Mouse (Mus musculus): ENCODE data around the gene Ecel1. TPM values are rescaled to one million over a fixed set of nuclear protein-coding genes. Genes with fewer than 3 reads are reported as not detected.

Gene Ecel1
- total and polyA plus RNA-seq, 3 experiments = 0.31 TPM; not detected in 2

DNA sequence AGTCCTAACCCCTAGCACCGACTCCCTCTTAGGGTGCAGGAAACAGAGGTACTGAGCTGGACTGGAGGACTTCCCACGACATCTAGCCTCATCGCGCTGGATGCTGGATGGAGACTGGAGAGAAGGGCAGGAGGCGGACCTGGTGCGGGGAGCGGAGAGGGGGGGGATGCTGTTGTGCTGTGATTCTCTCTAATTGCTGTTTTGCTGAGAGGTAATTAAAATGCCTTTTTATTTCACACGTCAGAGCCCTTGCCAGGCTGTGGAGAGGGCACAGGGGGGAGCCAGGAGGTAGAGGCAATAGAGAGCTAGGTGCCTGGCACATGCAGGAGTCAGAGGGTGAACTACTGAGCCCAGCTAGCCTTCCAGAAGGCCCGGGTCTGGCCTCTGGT is 8.5 kb upstream of the Ecel1 start:
- Histone ChIP-seq H3K9ac (ENCODE audit: low read depth, low read length) (no peak overlapping the region), H3K27ac (no peak overlapping the region), H3K4me1 (ENCODE audit: control insufficient read depth, insufficient read depth, low read length) (no peaks in the 10 kb centered on the region), H3K79me2 (replicated peaks; ENCODE audit: control insufficient read depth, insufficient read depth, low read length) (no peaks in the 10 kb centered on the region), H3K36me3 (ENCODE audit: control insufficient read depth, insufficient read depth, low read length) (no peaks in the 10 kb centered on the region), H3K4me3 (no peak overlapping the region), H3K27me3 (ENCODE audit: control insufficient read depth, insufficient read depth, low read length) (no peaks in the 10 kb centered on the region; the same call in 1 of the 2 replicates)
- intact Hi-C loops (cut with DNase I) = no loop called here
- DNase-seq = no peak
- 44% methylated on average over 9 of the region's 9 CpGs for WGBS
- no peak for TF ChIP-seq POLR2A (IDR thresholded peaks at IDR 0.05; ENCODE audit: insufficient read depth, low read depth, low read length)
- TF ChIP-seq EP300 (IDR thresholded peaks at IDR 0.05; ENCODE audit: insufficient read depth, low read depth, low read length) = no peak
- no peak for TF ChIP-seq CTCF (IDR thresholded peaks at IDR 0.05)

DNA sequence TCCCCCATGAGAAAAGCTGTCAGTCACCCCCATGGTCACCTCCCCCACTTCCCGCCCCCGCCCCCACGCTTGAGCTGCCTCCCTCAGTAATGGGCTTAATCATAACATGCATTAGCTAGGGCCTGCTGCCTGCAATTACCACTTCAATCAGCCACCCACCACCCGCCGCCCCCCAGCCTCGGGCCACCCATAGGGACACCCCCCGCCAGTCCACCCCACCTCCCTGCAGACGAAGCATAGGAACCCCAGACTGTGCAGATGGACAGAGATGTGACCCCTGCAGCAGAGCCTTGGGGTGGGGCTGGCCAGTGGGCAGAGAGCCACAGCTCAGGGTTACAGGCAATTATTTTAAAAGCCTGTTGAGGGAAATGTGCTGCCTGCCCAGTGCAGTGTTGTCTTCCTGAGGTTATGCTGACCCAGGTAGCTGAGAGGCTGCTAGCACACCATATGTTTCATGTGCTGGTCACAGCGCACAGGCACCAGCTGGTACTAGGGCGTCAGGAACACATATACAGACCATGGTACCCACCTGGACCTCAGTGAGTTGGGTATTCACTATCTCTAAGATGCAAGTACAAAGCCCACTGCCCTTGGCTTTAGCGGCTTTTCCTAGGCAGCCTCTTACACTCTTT is 8.0 kb upstream of the Ecel1 start:
- Histone ChIP-seq H3K9ac (ENCODE audit: low read depth, low read length) (no peak overlapping the region), H3K36me3 (ENCODE audit: control insufficient read depth, insufficient read depth, low read length) (no peaks in the 10 kb centered on the region), H3K79me2 (replicated peaks; ENCODE audit: control insufficient read depth, insufficient read depth, low read length) (no peaks in the 10 kb centered on the region), H3K27me3 (ENCODE audit: control insufficient read depth, insufficient read depth, low read length) (no peaks in the 10 kb centered on the region; the same call in 1 of the 2 replicates), H3K4me1 (ENCODE audit: control insufficient read depth, insufficient read depth, low read length) (no peaks in the 10 kb centered on the region), H3K27ac (no peak overlapping the region), H3K4me3 (no peak overlapping the region)
- intact Hi-C loops (cut with DNase I) = no loop called here
- no peak for DNase-seq
- 26% methylated on average over 11 of the region's 11 CpGs for WGBS
- TF ChIP-seq EP300 (IDR thresholded peaks at IDR 0.05; ENCODE audit: insufficient read depth, low read depth, low read length) = no peak
- TF ChIP-seq CTCF (IDR thresholded peaks at IDR 0.05) = no peak
- no peak for TF ChIP-seq POLR2A (IDR thresholded peaks at IDR 0.05; ENCODE audit: insufficient read depth, low read depth, low read length)

DNA sequence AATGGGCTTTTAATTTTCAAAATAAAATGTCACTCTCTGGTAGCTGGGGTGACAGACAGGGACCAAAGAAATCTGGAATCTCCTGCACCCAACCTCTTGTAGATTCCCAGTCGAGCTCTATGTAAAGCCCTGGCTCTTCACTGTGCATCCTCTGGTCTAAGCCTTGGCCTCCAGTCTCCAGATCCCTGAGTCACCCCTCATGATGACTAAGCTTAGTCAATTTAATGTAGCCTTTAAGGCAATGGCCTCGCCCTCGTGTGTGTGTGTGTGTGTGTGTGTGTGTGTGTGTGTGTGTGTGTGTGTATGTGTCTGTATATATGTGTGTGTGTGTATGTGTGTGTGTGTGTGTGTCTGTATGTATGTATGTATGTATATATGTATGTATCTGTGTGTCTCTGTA is 3.1 kb upstream of the Ecel1 start:
- H3K27ac ChIP-seq = no peak overlapping the region
- peaks cover 18% of the 10 kb centered on the region for H3K27me3 ChIP-seq (ENCODE audit: control insufficient read depth, insufficient read depth, low read length)
- 81% methylated on average over 3 of the region's 3 CpGs for whole genome bisulfite sequencing
- H3K36me3 ChIP-seq (ENCODE audit: control insufficient read depth, insufficient read depth, low read length) = no peaks in the 10 kb centered on the region
- TF ChIP-seq CTCF (IDR thresholded peaks at IDR 0.05) (no peak), EP300 (IDR thresholded peaks at IDR 0.05; ENCODE audit: insufficient read depth, low read depth, low read length) (no peak), POLR2A (IDR thresholded peaks at IDR 0.05; ENCODE audit: insufficient read depth, low read depth, low read length) (no peak)
- H3K4me1 ChIP-seq (ENCODE audit: control insufficient read depth, insufficient read depth, low read length) = no peaks in the 10 kb centered on the region
- DNase-seq = no peak
- H3K79me2 ChIP-seq (replicated peaks; ENCODE audit: control insufficient read depth, insufficient read depth, low read length) = no peaks in the 10 kb centered on the region
- no peak overlapping the region for H3K4me3 ChIP-seq
- intact Hi-C loops (cut with DNase I) = no loop called here
- no peak overlapping the region for H3K9ac ChIP-seq (ENCODE audit: low read depth, low read length)

DNA sequence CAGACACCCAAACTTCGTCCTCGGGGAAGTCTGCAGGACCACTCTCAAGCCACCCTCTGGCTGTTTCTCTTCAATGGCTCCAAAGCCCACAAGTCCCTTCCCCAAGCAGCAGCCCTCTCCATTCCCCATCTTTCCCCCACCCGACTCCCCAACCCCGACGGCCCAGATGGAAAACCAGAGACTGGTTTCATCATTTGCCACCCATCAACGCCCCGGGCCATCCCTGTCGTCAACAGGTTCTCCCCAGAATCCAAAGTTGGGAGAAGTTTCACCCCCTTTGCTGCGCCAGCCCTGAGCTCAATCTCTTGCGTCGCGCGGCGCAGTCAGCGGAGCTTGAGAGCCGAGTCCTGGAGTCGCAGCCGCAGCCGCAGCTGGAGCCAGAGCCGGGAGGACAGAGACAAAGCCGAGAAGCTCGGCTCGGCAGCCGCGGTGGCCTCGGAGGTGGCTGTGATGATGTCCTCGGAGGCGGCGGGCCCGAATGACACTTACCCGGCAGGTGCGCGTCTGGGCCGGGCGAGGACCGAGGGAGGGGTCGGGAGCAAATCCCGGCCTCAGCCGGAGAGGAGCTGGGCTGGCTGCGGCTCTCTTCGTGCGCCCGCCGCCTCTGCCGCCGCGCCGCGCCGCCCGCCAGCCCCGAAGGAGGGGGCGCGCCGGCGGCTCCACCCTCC is 656 bp downstream of the Ecel1 start:
- DNase-seq = no peak
- Histone ChIP-seq H3K79me2 (replicated peaks; ENCODE audit: control insufficient read depth, insufficient read depth, low read length) (no peaks in the 10 kb centered on the region), H3K4me3 (no peak overlapping the region), H3K4me1 (ENCODE audit: control insufficient read depth, insufficient read depth, low read length) (no peaks in the 10 kb centered on the region), H3K27ac (no peak overlapping the region), H3K36me3 (ENCODE audit: control insufficient read depth, insufficient read depth, low read length) (no peaks in the 10 kb centered on the region), H3K9ac (ENCODE audit: low read depth, low read length) (no peak overlapping the region), H3K27me3 (ENCODE audit: control insufficient read depth, insufficient read depth, low read length) (peaks cover 25% of the 10 kb centered on the region)
- 2% methylated on average over 52 of the region's 56 CpGs for WGBS
- intact Hi-C loops (cut with DNase I) = no loop called here
- TF ChIP-seq EP300 (IDR thresholded peaks at IDR 0.05; ENCODE audit: insufficient read depth, low read depth, low read length) = no peak
- TF ChIP-seq POLR2A (IDR thresholded peaks at IDR 0.05; ENCODE audit: insufficient read depth, low read depth, low read length) = no peak
- no peak for TF ChIP-seq CTCF (IDR thresholded peaks at IDR 0.05)

DNA sequence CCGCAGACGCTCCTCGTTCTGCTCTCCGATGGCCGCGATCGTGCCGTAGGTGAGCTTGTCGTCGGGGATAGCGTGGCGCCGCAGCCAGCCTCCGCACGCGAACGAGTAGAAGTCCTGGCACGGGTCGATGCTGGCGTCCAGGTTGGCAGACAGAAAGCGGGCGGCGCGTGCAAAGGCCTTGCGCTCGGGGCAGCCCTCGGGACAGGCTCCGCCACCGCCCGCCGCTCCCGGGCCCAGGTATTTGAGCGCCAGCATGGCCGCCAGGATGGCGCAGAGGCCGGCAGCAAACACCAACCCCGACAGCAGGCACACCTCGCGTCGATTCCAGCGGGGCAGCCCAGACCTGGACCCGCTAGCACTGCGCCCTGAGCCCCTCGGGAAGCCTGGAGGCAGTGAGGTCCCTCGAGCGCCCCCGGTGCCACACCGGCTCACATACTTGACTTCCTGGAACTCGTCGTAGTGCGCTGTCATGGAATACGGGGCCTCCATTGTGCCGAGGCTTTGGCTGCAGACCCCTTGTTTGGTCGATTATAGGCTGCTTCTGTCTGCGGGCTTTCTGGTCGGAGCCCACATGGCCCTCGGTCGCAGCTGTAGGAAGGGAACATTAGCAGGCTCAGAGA is 1.7 kb downstream of the Ecel1 start:
- H3K4me1 ChIP-seq (ENCODE audit: control insufficient read depth, insufficient read depth, low read length) = no peaks in the 10 kb centered on the region
- WGBS = 3% methylated on average over 58 of the region's 58 CpGs
- no peaks in the 10 kb centered on the region for H3K36me3 ChIP-seq (ENCODE audit: control insufficient read depth, insufficient read depth, low read length)
- no peak overlapping the region for H3K9ac ChIP-seq (ENCODE audit: low read depth, low read length)
- H3K79me2 ChIP-seq (replicated peaks; ENCODE audit: control insufficient read depth, insufficient read depth, low read length) = no peaks in the 10 kb centered on the region
- peaks cover 25% of the 10 kb centered on the region for H3K27me3 ChIP-seq (ENCODE audit: control insufficient read depth, insufficient read depth, low read length)
- DNase-seq = no peak
- no peak overlapping the region for H3K27ac ChIP-seq
- TF ChIP-seq CTCF (IDR thresholded peaks at IDR 0.05) = no peak
- no peak for TF ChIP-seq POLR2A (IDR thresholded peaks at IDR 0.05; ENCODE audit: insufficient read depth, low read depth, low read length)
- TF ChIP-seq EP300 (IDR thresholded peaks at IDR 0.05; ENCODE audit: insufficient read depth, low read depth, low read length) = no peak
- intact Hi-C loops (cut with DNase I) = no loop called here
- H3K4me3 ChIP-seq = no peak overlapping the region
